Mouse (Mus musculus): ENCODE data around the gene Adam19.

GRCm38 (mm10) chr11:46030026-46030425 is 25.8 kb upstream of the Adam19 start:
- no peak for TF ChIP-seq ELF1 (IDR thresholded peaks at IDR 0.05; ENCODE audit: low read depth, low read length)
- no peak for TF ChIP-seq KAT2A (IDR thresholded peaks at IDR 0.05; ENCODE audit: insufficient replicate concordance, low read length)
- TF ChIP-seq SIN3A (IDR thresholded peaks at IDR 0.05; ENCODE audit: low read length) = no peak
- no peak for TF ChIP-seq MAX (IDR thresholded peaks at IDR 0.05; ENCODE audit: low read length)
- TF ChIP-seq POLR2A (IDR thresholded peaks at IDR 0.05; ENCODE audit: low read depth, low read length) = no peak
- no peak for TF ChIP-seq CTCF (conservative IDR thresholded peaks at IDR 0.05 in 1 of 2, IDR thresholded peaks at IDR 0.05 in 1 of 2; ENCODE audit: low read depth in 2 of 2, low read length in 2 of 2)
- TF ChIP-seq EP300 (IDR thresholded peaks at IDR 0.05; ENCODE audit: low read length) = no peak
- no peak for TF ChIP-seq E2F4 (IDR thresholded peaks at IDR 0.05; ENCODE audit: insufficient replicate concordance, low read depth, low read length)
- TF ChIP-seq TBP (conservative IDR thresholded peaks at IDR 0.05; ENCODE audit: low read depth, low read length) = no peak
- TF ChIP-seq UBTF (IDR thresholded peaks at IDR 0.05; ENCODE audit: low read depth, low read length) = no peak
